Mouse (Mus musculus): ENCODE measurements around the gene Spp2. TPM values are rescaled to one million over a fixed set of nuclear protein-coding genes. Genes with fewer than 3 reads are reported as not detected.

Spp2 gene
- polyA plus RNA-seq, 1 experiment from 2014 or later: 0.37 TPM

Other genes starting within 250 kb of the Spp2 start
- gene Ugt1a5, start 240.9 kb upstream of the Spp2 start, polyA plus RNA-seq (2016; fragmentation: Nextera tagmentation; extraction: Ambion mirVana): not detected in 2 replicates
- not detected in 2 replicates for gene Ugt1a2, start 206.4 kb upstream of the Spp2 start, polyA plus RNA-seq (2016; fragmentation: Nextera tagmentation; extraction: Ambion mirVana)
- 10.6 and 12.2 TPM in 2 replicates for gene Dnajb3, start 201.2 kb upstream of the Spp2 start, polyA plus RNA-seq (2016; fragmentation: Nextera tagmentation; extraction: Ambion mirVana)
- gene Ugt1a1, start 195.0 kb upstream of the Spp2 start, polyA plus RNA-seq (2016; fragmentation: Nextera tagmentation; extraction: Ambion mirVana): not detected in 2 replicates
- gene Mroh2a, start 180.0 kb upstream of the Spp2 start, polyA plus RNA-seq (2016; fragmentation: Nextera tagmentation; extraction: Ambion mirVana): 1.0 and 1.1 TPM in 2 replicates
- 219 and 220 TPM in 2 replicates for gene Hjurp, start 129.3 kb upstream of the Spp2 start, polyA plus RNA-seq (2016; fragmentation: Nextera tagmentation; extraction: Ambion mirVana)
- gene Trpm8, start 129.3 kb upstream of the Spp2 start, polyA plus RNA-seq (2016; fragmentation: Nextera tagmentation; extraction: Ambion mirVana): not detected in 2 replicates
- 0.12 TPM in 1 of 2 replicates, not detected in the other for gene Glrp1, start 103.1 kb downstream of the Spp2 start, polyA plus RNA-seq (2016; fragmentation: Nextera tagmentation; extraction: Ambion mirVana)

All from embryonic facial prominence, embryonic 10.5 days (tissue).